Mouse (Mus musculus) stomach, embryonic 16.5 days (tissue): ENCODE results near the gene Lrrfip2. TPM values are rescaled to one million over a fixed set of nuclear protein-coding genes. Genes with fewer than 3 reads are reported as not detected.

Experiments
- ATAC-seq: fragments of 200-750 bp; cut with Nextera tagmentation; 2 replicates; pipeline ENCODE4 v1.8.0; 2017; ENCODE audit warnings: moderate number of reproducible peaks, moderate TSS enrichment; ENCODE audit not compliant: insufficient read depth, low FRiP score
- H3K27ac ChIP-seq: fragments of 300-500 bp; sonication (generic); 2 replicates; pipeline ENCODE4 v1.5.1; 2014; ENCODE audit warnings: low read length
- H3K27me3 ChIP-seq: fragments of 300-500 bp; sonication (generic); 2 replicates; pipeline ENCODE4 v1.6.1; 2014; ENCODE audit warnings: low read length, control low read depth, mixed read lengths; ENCODE audit not compliant: control insufficient read depth, insufficient read depth
- H3K36me3 ChIP-seq: fragments of 300-500 bp; sonication (generic); 2 replicates; pipeline ENCODE4 v1.6.1; 2014; ENCODE audit warnings: low read length; ENCODE audit not compliant: control insufficient read depth, insufficient read depth
- H3K4me1 ChIP-seq: fragments of 300-500 bp; sonication (generic); 2 replicates; pipeline ENCODE4 v1.6.1; 2014; ENCODE audit warnings: low read length, control low read depth, mixed read lengths; ENCODE audit not compliant: control insufficient read depth, insufficient read depth
- H3K4me2 ChIP-seq: fragments of 300-500 bp; sonication (generic); 2 replicates; pipeline ENCODE4 v1.6.1; 2014; ENCODE audit warnings: low read depth, low read length, mixed read lengths
- H3K4me3 ChIP-seq: fragments of 300-500 bp; sonication (generic); replicated peaks from 2 replicates; pipeline ENCODE4 v1.5.1; 2014; ENCODE audit warnings: mild to moderate bottlenecking, low read length
- H3K9ac ChIP-seq: fragments of 300-500 bp; sonication (generic); 2 replicates; pipeline ENCODE4 v1.6.1; 2014; ENCODE audit warnings: low read length
- H3K9me3 ChIP-seq: fragments of 300-500 bp; sonication (generic); replicated peaks from 2 replicates; pipeline ENCODE4 v1.6.1; 2016; ENCODE audit warnings: low read length, control low read depth; ENCODE audit not compliant: control insufficient read depth
- WGBS: fragments of 180-500 bp; shearing (Covaris S2); extraction: QIAGEN DNeasy Blood & Tissue Kit; methylation state at CpG from one replicate; pipeline ENCODE4 v1.1.7; 2014; 5-methylcytosine and 5-hydroxymethylcytosine counted together
- polyA plus RNA-seq: library from polyadenylated mRNA; unstranded; fragments of >200 nt; fragmentation: Nextera tagmentation; extraction: Ambion mirVana; gene quantifications from 2 replicates; pipeline ENCODE4 v1.2.1, GENCODE M21; 2015

The Lrrfip2 gene
- polyA plus RNA-seq, 1 experiment from 2014 or later: 34.9 TPM

GRCm38 (mm10) chr9:111124440-111124839 lies 7.0 kb downstream of the Lrrfip2 start:
- H3K9me3 ChIP-seq: no peaks in the 10 kb centered on the region
- no peak overlapping the region for H3K4me3 ChIP-seq
- H3K4me2 ChIP-seq: no peak overlapping the region
- H3K9ac ChIP-seq: no peak overlapping the region
- peaks cover 5% of the 10 kb centered on the region for H3K4me1 ChIP-seq
- WGBS: 78% methylated on average over 4 of the region's 4 CpGs
- H3K27me3 ChIP-seq: no peaks in the 10 kb centered on the region
- H3K27ac ChIP-seq: no peak overlapping the region
- no peak for ATAC-seq
- H3K36me3 ChIP-seq: no peaks in the 10 kb centered on the region

DNA sequence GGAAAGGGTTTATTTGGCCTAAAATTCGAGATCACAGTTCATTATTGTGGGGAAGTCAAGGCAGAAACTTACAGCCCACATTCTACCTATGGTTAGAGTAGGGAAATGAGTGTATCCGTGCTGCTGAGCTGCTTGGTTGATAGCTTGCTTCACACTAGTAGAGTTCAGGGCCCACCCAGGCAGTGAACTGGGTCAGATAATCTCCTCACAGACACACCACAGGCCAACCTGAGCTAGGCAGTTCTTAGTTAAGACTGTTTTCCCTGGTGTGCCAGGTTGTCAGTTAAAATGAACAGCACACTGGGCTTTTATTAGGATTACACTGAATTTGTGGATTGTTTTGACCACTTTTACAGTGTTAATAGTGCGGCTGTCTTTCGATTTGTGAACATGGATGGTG lies 9.3 kb downstream of the Lrrfip2 start:
- H3K4me2 ChIP-seq: no peak overlapping the region
- no peaks in the 10 kb centered on the region for H3K27me3 ChIP-seq
- no peaks in the 10 kb centered on the region for H3K9me3 ChIP-seq
- peaks cover 5% of the 10 kb centered on the region for H3K4me1 ChIP-seq
- no peak for ATAC-seq
- H3K27ac ChIP-seq: no peak overlapping the region
- WGBS: 78% methylated on average over 4 of the region's 4 CpGs
- no peak overlapping the region for H3K9ac ChIP-seq
- H3K4me3 ChIP-seq: no peak overlapping the region
- H3K36me3 ChIP-seq: no peaks in the 10 kb centered on the region

DNA sequence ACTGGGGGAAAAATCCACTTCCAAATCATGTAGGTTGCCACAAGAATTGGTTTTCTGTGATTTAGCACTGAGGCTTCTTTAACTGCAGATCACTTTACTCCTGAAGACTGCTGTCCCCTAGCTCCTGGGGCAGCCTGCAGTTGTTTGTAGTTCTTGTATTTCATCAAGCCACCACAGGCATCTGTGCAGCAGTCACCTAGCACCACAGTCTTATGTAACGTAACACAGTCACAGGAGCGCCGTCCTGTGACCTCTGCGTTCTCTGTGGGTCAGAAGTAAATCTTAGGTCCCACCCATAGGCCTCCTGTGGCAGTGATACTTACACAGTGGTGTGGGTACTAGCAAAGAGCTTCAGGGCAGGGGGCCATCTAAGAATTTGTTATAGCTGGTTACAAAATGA lies 10.4 kb downstream of the Lrrfip2 start:
- no peak overlapping the region for H3K9ac ChIP-seq
- no peaks in the 10 kb centered on the region; the same call in 1 of the 2 replicates for H3K4me1 ChIP-seq
- no peak overlapping the region for H3K27ac ChIP-seq
- no peaks in the 10 kb centered on the region for H3K27me3 ChIP-seq
- 72% methylated on average over 4 of the region's 4 CpGs for WGBS
- ATAC-seq: no peak
- H3K4me3 ChIP-seq: no peak overlapping the region
- no peaks in the 10 kb centered on the region for H3K36me3 ChIP-seq
- H3K4me2 ChIP-seq: no peak overlapping the region
- H3K9me3 ChIP-seq: no peaks in the 10 kb centered on the region

DNA sequence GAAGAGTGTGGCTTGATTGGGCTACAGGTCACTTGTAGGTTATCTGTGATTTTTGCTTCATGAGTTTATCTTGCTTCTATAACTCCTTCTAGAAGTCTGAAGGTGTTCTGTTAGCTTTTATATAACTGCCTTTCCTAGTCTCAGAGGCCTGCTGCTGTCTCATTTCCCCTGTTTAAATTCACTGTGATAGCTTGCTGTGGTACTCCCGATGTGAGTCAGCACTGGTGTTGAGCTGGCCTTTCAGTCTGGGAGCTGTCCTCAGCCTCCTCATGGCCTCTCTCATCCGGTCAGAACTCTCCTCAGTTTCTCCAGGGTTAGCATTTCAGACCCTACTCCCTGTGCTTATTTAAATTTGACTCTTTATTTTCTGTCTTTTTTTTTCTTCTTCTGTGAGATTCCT lies 12.7 kb downstream of the Lrrfip2 start:
- no peaks in the 10 kb centered on the region for H3K27me3 ChIP-seq
- no peak for ATAC-seq
- WGBS: 69% methylated on average over 2 of the region's 2 CpGs

GRCm38 (mm10) chr9:111138161-111138560 lies 20.8 kb downstream of the Lrrfip2 start:
- H3K4me3 ChIP-seq: no peak overlapping the region
- no peaks in the 10 kb centered on the region for H3K4me1 ChIP-seq
- H3K9ac ChIP-seq: no peak overlapping the region
- H3K27ac ChIP-seq: no peak overlapping the region
- no peak for ATAC-seq
- no peak overlapping the region for H3K4me2 ChIP-seq
- H3K27me3 ChIP-seq: no peaks in the 10 kb centered on the region
- WGBS: 89% methylated on average over 9 of the region's 9 CpGs
- H3K9me3 ChIP-seq: no peaks in the 10 kb centered on the region
- H3K36me3 ChIP-seq: no peaks in the 10 kb centered on the region

More for the DNA sequence above, 12.7 kb downstream of the Lrrfip2 start:
- Histone ChIP-seq H3K4me3 (no peak overlapping the region), H3K36me3 (no peaks in the 10 kb centered on the region), H3K4me2 (no peak overlapping the region), H3K9me3 (no peaks in the 10 kb centered on the region), H3K9ac (no peak overlapping the region), H3K27ac (no peak overlapping the region), H3K4me1 (no peaks in the 10 kb centered on the region)

GRCm38 (mm10) chr9:111142721-111143120 lies 25.3 kb downstream of the Lrrfip2 start:
- H3K27me3 ChIP-seq: no peaks in the 10 kb centered on the region
- no peaks in the 10 kb centered on the region for H3K4me1 ChIP-seq
- no peak overlapping the region for H3K4me3 ChIP-seq
- no peak overlapping the region for H3K4me2 ChIP-seq
- no peak overlapping the region for H3K9ac ChIP-seq
- H3K27ac ChIP-seq: no peak overlapping the region
- WGBS: 86% methylated on average over 6 of the region's 6 CpGs
- ATAC-seq: no peak
- H3K36me3 ChIP-seq: no peaks in the 10 kb centered on the region
- no peaks in the 10 kb centered on the region for H3K9me3 ChIP-seq

- 91% methylated on average over 1 of the region's 1 CpGs for WGBS
Measured at GRCm38 (mm10) chr9:111143387-111143786, 26.0 kb downstream of the Lrrfip2 start.

DNA sequence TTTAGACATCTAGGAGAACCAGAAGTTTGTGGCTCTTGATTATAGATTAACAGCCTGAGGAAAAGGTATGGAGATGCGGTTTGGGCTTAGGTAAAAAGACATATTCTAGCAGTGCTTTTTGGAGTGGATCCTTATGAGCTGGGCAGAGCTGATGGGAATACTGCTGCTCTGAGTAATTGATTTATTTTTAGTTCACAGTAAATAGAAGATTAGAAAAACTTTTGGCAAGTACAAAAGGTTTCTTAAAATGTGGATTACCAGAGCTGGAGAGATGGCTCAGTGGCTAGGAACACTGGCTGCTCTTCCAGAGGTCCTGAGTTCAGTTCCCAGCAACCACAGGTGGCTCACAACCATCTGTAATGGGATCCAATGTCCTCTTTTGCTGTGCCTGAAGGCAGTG lies 27.3 kb downstream of the Lrrfip2 start:
- H3K4me1 ChIP-seq: peaks cover 15% of the 10 kb centered on the region
- no peak overlapping the region for H3K4me3 ChIP-seq
- H3K27ac ChIP-seq: no peak overlapping the region
- WGBS: 86% methylated on average over 1 of the region's 1 CpGs
- no peak for ATAC-seq
- H3K4me2 ChIP-seq: no peak overlapping the region
- H3K9ac ChIP-seq: no peak overlapping the region
- no peaks in the 10 kb centered on the region for H3K27me3 ChIP-seq
- H3K9me3 ChIP-seq: no peaks in the 10 kb centered on the region
- no peaks in the 10 kb centered on the region for H3K36me3 ChIP-seq

More at GRCm38 (mm10) chr9:111143387-111143786, 26.0 kb downstream of the Lrrfip2 start:
- no peaks in the 10 kb centered on the region for H3K27me3 ChIP-seq
- H3K9me3 ChIP-seq: no peaks in the 10 kb centered on the region
- no peaks in the 10 kb centered on the region for H3K36me3 ChIP-seq
- H3K4me3 ChIP-seq: no peak overlapping the region
- no peak overlapping the region for H3K9ac ChIP-seq
- peaks cover 3% of the 10 kb centered on the region; the same call in 1 of the 2 replicates for H3K4me1 ChIP-seq
- H3K27ac ChIP-seq: no peak overlapping the region
- no peak overlapping the region for H3K4me2 ChIP-seq
- no peak for ATAC-seq

DNA sequence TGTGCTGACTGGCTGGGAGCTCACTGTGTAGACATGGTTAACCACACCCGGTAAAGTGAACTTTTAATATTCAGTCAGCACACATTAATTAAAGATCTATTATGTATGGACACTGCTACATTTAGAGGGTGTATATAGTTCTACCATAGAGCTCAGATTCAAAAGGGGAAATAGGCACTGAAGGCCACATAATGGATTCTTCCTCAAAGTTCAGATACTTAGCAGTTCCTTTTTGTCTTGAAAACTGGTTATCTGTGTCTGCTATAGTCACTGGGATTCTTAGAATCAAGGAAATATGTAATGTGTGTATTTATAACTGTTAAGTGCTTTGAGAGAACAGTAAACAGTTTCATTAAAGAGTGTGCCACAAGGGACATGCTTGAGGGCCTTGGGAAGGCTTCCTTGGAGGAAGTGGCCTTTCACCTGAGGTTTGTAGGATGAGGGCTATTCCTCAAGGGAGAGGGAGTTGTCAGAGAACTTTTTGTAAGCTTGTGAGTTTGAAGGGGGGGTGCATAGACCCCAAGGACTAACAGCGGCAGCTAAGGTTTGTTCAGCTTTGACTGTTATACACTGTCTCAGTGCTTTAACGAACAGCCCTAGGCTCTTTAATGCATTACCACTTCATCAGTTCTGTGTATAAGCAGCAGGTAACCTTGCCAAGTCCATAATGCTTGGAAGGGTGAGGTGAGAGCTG lies 28.3 kb downstream of the Lrrfip2 start:
- Histone ChIP-seq H3K4me3 (no peak overlapping the region), H3K27ac (no peak overlapping the region), H3K27me3 (no peaks in the 10 kb centered on the region), H3K4me2 (no peak overlapping the region), H3K9me3 (no peaks in the 10 kb centered on the region), H3K36me3 (no peaks in the 10 kb centered on the region), H3K9ac (no peak overlapping the region), H3K4me1 (peaks cover 15% of the 10 kb centered on the region)
- ATAC-seq: no peak
- 86% methylated on average over 3 of the region's 3 CpGs for WGBS
